Mouse (Mus musculus) midbrain, embryonic 10.5 days (tissue): Measurements from ENCODE around the gene BC028528. TPM values are rescaled to one million over a fixed set of nuclear protein-coding genes. Genes with fewer than 3 reads are reported as not detected.

Source experiments
- DNase-seq: peaks from one replicate; pipeline ENCODE4 v3.0.0-alpha.2; 2017; ENCODE audit warnings: low spot score
- H3K27ac ChIP-seq: fragments of 300-500 bp; sonication (generic); replicated peaks from 2 replicates; pipeline ENCODE4 v1.5.1; 2016; ENCODE audit warnings: mild to moderate bottlenecking
- H3K27me3 ChIP-seq: fragments of 300-500 bp; sonication (generic); 2 replicates; pipeline ENCODE4 v1.6.1; 2016; ENCODE audit warnings: low read depth, mild to moderate bottlenecking; ENCODE audit not compliant: poor library complexity, severe bottlenecking
- H3K36me3 ChIP-seq: fragments of 300-500 bp; sonication (generic); 2 replicates; pipeline ENCODE4 v1.6.1; 2016; ENCODE audit warnings: mild to moderate bottlenecking, moderate library complexity
- H3K4me1 ChIP-seq: fragments of 300-500 bp; sonication (generic); 2 replicates; pipeline ENCODE4 v1.6.1; 2016
- H3K4me3 ChIP-seq: fragments of 300-500 bp; sonication (generic); 2 replicates; pipeline ENCODE4 v1.5.1; 2016; ENCODE audit warnings: mild to moderate bottlenecking, moderate library complexity
- H3K9me3 ChIP-seq: fragments of 300-500 bp; sonication (generic); replicated peaks from 2 replicates; pipeline ENCODE4 v1.6.1; 2016; ENCODE audit warnings: mild to moderate bottlenecking
- WGBS: fragments of 180-500 bp; shearing (Covaris S2); methylation state at CpG from one replicate; pipeline ENCODE4 v1.1.7; 2016; 5-methylcytosine and 5-hydroxymethylcytosine counted together
- polyA plus RNA-seq: library from polyadenylated mRNA; unstranded; fragments of >200 nt; fragmentation: Nextera tagmentation; extraction: Ambion mirVana; gene quantifications from 2 replicates; pipeline ENCODE4 v1.2.1, GENCODE M21; 2016

BC028528 gene
- polyA plus RNA-seq, 1 experiment from 2014 or later, result 8.1 TPM

- peaks cover 25% of the 10 kb centered on the region for H3K4me1 ChIP-seq
- peaks cover 6% of the 10 kb centered on the region; the same call in 1 of the 2 replicates for H3K36me3 ChIP-seq
- peak overlapping the region; percentile 75 for H3K27ac ChIP-seq
- 3% methylated on average over 24 of the region's 24 CpGs for WGBS
- peaks cover 17% of the 10 kb centered on the region for H3K27me3 ChIP-seq
- peak; percentile 57 for DNase-seq
- H3K4me3 ChIP-seq, result peak overlapping the region; percentile 68
- H3K9me3 ChIP-seq, result no peaks in the 10 kb centered on the region
These were observed 8.9 kb downstream of the BC028528 start for GRCm38 (mm10) chr3:95882816-95883425.

GRCm38 (mm10) chr3:95881979-95882815, 9.6 kb downstream of the BC028528 start, which contains the start of gene Ciart:
Gene Ciart (minus strand): TSS chr3:95882251.
- Histone ChIP-seq H3K4me3 (peak within 1 kb of the TSS; percentile 68), H3K4me1 (peaks cover 25% of the 10 kb centered on the region), H3K27ac (peak within 1 kb of the TSS; percentile 75), H3K27me3 (peaks cover 17% of the 10 kb centered on the region), H3K9me3 (no peaks in the 10 kb centered on the region), H3K36me3 (peaks cover 6% of the 10 kb centered on the region; the same call in 1 of the 2 replicates)
- DNase-seq, result peak; percentile 95
- under 1% methylated on average over 66 of the region's 66 CpGs for WGBS

- H3K27ac ChIP-seq, result no peak overlapping the region
- WGBS, result 89% methylated on average over 4 of the region's 4 CpGs
- H3K27me3 ChIP-seq, result peaks cover 13% of the 10 kb centered on the region
- peaks cover 25% of the 10 kb centered on the region for H3K4me1 ChIP-seq
- H3K36me3 ChIP-seq, result peaks cover 10% of the 10 kb centered on the region; the same call in 1 of the 2 replicates
- DNase-seq, result no peak
- no peak overlapping the region for H3K4me3 ChIP-seq
- no peaks in the 10 kb centered on the region for H3K9me3 ChIP-seq
These were observed 12.7 kb downstream of the BC028528 start for GRCm38 (mm10) chr3:95879063-95879462.

- Histone ChIP-seq H3K9me3 (no peaks in the 10 kb centered on the region), H3K27me3 (no peaks in the 10 kb centered on the region), H3K27ac (peak overlapping the region; percentile 87; the same call in 1 of the 2 replicates)
These were observed 19.8 kb downstream of the BC028528 start for GRCm38 (mm10) chr3:95872048-95872447.

GRCm38 (mm10) chr3:95871392-95871867, 20.4 kb downstream of the BC028528 start, which contains the start of gene Mrps21:
Gene Mrps21 (minus strand): TSS chr3:95871519.
- Histone ChIP-seq H3K4me1 (peaks cover 19% of the 10 kb centered on the region), H3K36me3 (peaks cover 43% of the 10 kb centered on the region), H3K27ac (peak within 1 kb of the TSS; percentile 87), H3K27me3 (no peaks in the 10 kb centered on the region), H3K4me3 (peak within 1 kb of the TSS; percentile 81), H3K9me3 (no peaks in the 10 kb centered on the region)
- peak; percentile 88 for DNase-seq
- WGBS, result under 1% methylated on average over 33 of the region's 33 CpGs

More at GRCm38 (mm10) chr3:95872048-95872447, 19.8 kb downstream of the BC028528 start:
- 84% methylated on average over 7 of the region's 7 CpGs for WGBS
- peaks cover 19% of the 10 kb centered on the region for H3K4me1 ChIP-seq
- no peak for DNase-seq
- H3K36me3 ChIP-seq, result peaks cover 37% of the 10 kb centered on the region
- H3K4me3 ChIP-seq, result peak overlapping the region; percentile 81

GRCm38 (mm10) chr3:95870976-95871375, 20.8 kb downstream of the BC028528 start:
- 9% methylated on average over 15 of the region's 15 CpGs for WGBS
- H3K4me3 ChIP-seq, result peak overlapping the region; percentile 81
- H3K36me3 ChIP-seq, result peaks cover 47% of the 10 kb centered on the region
- no peaks in the 10 kb centered on the region for H3K27me3 ChIP-seq
- DNase-seq, result no peak
- H3K4me1 ChIP-seq, result peaks cover 19% of the 10 kb centered on the region
- peak overlapping the region; percentile 87 for H3K27ac ChIP-seq
- H3K9me3 ChIP-seq, result no peaks in the 10 kb centered on the region

- DNase-seq, result no peak
- Histone ChIP-seq H3K36me3 (peaks cover 76% of the 10 kb centered on the region), H3K4me1 (peaks cover 18% of the 10 kb centered on the region), H3K9me3 (no peaks in the 10 kb centered on the region), H3K4me3 (no peak overlapping the region), H3K27ac (no peak overlapping the region), H3K27me3 (no peaks in the 10 kb centered on the region)
- WGBS, result 92% methylated on average over 2 of the region's 2 CpGs
These were observed 24.4 kb downstream of the BC028528 start for GRCm38 (mm10) chr3:95867408-95867807.

- peaks cover 88% of the 10 kb centered on the region for H3K36me3 ChIP-seq
These were observed 25.7 kb downstream of the BC028528 start for GRCm38 (mm10) chr3:95866071-95866470.

GRCm38 (mm10) chr3:95865571-95865970, 26.2 kb downstream of the BC028528 start:
- Histone ChIP-seq H3K4me3 (no peak overlapping the region), H3K4me1 (peaks cover 5% of the 10 kb centered on the region), H3K27ac (no peak overlapping the region), H3K27me3 (no peaks in the 10 kb centered on the region), H3K36me3 (peaks cover 88% of the 10 kb centered on the region), H3K9me3 (no peaks in the 10 kb centered on the region)
- WGBS, result 94% methylated on average over 20 of the region's 20 CpGs
- DNase-seq, result no peak

More at GRCm38 (mm10) chr3:95866071-95866470, 25.7 kb downstream of the BC028528 start:
- H3K9me3 ChIP-seq, result no peaks in the 10 kb centered on the region
- H3K4me3 ChIP-seq, result no peak overlapping the region
- DNase-seq, result no peak
- no peak overlapping the region for H3K27ac ChIP-seq
- H3K4me1 ChIP-seq, result peaks cover 10% of the 10 kb centered on the region
- H3K27me3 ChIP-seq, result no peaks in the 10 kb centered on the region
- 94% methylated on average over 5 of the region's 5 CpGs for WGBS

- Histone ChIP-seq H3K27me3 (no peaks in the 10 kb centered on the region), H3K36me3 (peaks cover 85% of the 10 kb centered on the region)
- 90% methylated on average over 5 of the region's 5 CpGs for WGBS
These were observed 26.8 kb downstream of the BC028528 start for GRCm38 (mm10) chr3:95865050-95865449.

GRCm38 (mm10) chr3:95863578-95863977, 28.2 kb downstream of the BC028528 start:
- Histone ChIP-seq H3K27ac (no peak overlapping the region), H3K9me3 (no peaks in the 10 kb centered on the region), H3K27me3 (no peaks in the 10 kb centered on the region), H3K4me3 (no peak overlapping the region), H3K4me1 (no peaks in the 10 kb centered on the region), H3K36me3 (peaks cover 71% of the 10 kb centered on the region)
- no peak for DNase-seq
- WGBS, result 84% methylated on average over 7 of the region's 7 CpGs

More at GRCm38 (mm10) chr3:95865050-95865449, 26.8 kb downstream of the BC028528 start:
- DNase-seq, result no peak
- Histone ChIP-seq H3K4me3 (no peak overlapping the region), H3K4me1 (no peaks in the 10 kb centered on the region), H3K27ac (no peak overlapping the region), H3K9me3 (no peaks in the 10 kb centered on the region)

- H3K4me1 ChIP-seq, result no peaks in the 10 kb centered on the region
- no peaks in the 10 kb centered on the region for H3K27me3 ChIP-seq
- DNase-seq, result peak; percentile 52
- no peak overlapping the region for H3K4me3 ChIP-seq
- H3K36me3 ChIP-seq, result peaks cover 53% of the 10 kb centered on the region
- H3K27ac ChIP-seq, result no peak overlapping the region
- no peaks in the 10 kb centered on the region for H3K9me3 ChIP-seq
- 41% methylated on average over 2 of the region's 2 CpGs for WGBS
These were observed 30.0 kb downstream of the BC028528 start for GRCm38 (mm10) chr3:95861796-95862195.
